Mouse (Mus musculus): ENCODE measurements around the gene Carm1. TPM values are rescaled to one million over a fixed set of nuclear protein-coding genes. Genes with fewer than 3 reads are reported as not detected.

The Carm1 gene
- polyA plus RNA-seq, 1 experiment, result 20.5 TPM

- Histone ChIP-seq H3K27ac (ENCODE audit: insufficient read depth, low read depth, low read length) (no peak overlapping the region), H3K4me3 (ENCODE audit: insufficient read depth, low read length) (no peak overlapping the region), H3K4me1 (ENCODE audit: control insufficient read depth, insufficient read depth, low read length) (peaks cover 6% of the 10 kb centered on the region)
- no peak for TF ChIP-seq CTCF (IDR thresholded peaks at IDR 0.05; ENCODE audit: low read depth, low read length)
- TF ChIP-seq POLR2A (IDR thresholded peaks at IDR 0.05; ENCODE audit: borderline replicate concordance, low read depth, low read length), result no peak
These were observed 8.6 kb downstream of the Carm1 start for GRCm38 (mm10) chr9:21555198-21555742.

GRCm38 (mm10) chr9:21556996-21557395 lies 10.3 kb downstream of the Carm1 start:
- Histone ChIP-seq H3K27ac (ENCODE audit: insufficient read depth, low read depth, low read length) (no peak overlapping the region), H3K4me3 (ENCODE audit: insufficient read depth, low read length) (no peak overlapping the region), H3K4me1 (ENCODE audit: control insufficient read depth, insufficient read depth, low read length) (no peaks in the 10 kb centered on the region; the same call in none of the 2 replicates)
- no peak for TF ChIP-seq POLR2A (IDR thresholded peaks at IDR 0.05; ENCODE audit: borderline replicate concordance, low read depth, low read length)
- no peak for TF ChIP-seq CTCF (IDR thresholded peaks at IDR 0.05; ENCODE audit: low read depth, low read length)

GRCm38 (mm10) chr9:21557556-21557955 lies 10.9 kb downstream of the Carm1 start:
- no peak overlapping the region for H3K4me3 ChIP-seq (ENCODE audit: insufficient read depth, low read length)
- no peaks in the 10 kb centered on the region; the same call in 1 of the 2 replicates for H3K4me1 ChIP-seq (ENCODE audit: control insufficient read depth, insufficient read depth, low read length)
- no peak for TF ChIP-seq POLR2A (IDR thresholded peaks at IDR 0.05; ENCODE audit: borderline replicate concordance, low read depth, low read length)
- TF ChIP-seq CTCF (IDR thresholded peaks at IDR 0.05; ENCODE audit: low read depth, low read length), result no peak
- H3K27ac ChIP-seq (ENCODE audit: insufficient read depth, low read depth, low read length), result no peak overlapping the region

- H3K4me1 ChIP-seq (ENCODE audit: control insufficient read depth, insufficient read depth, low read length), result no peaks in the 10 kb centered on the region; the same call in 1 of the 2 replicates
- no peak overlapping the region for H3K4me3 ChIP-seq (ENCODE audit: insufficient read depth, low read length)
- no peak overlapping the region for H3K27ac ChIP-seq (ENCODE audit: insufficient read depth, low read depth, low read length)
- TF ChIP-seq CTCF (IDR thresholded peaks at IDR 0.05; ENCODE audit: low read depth, low read length) (no peak), POLR2A (IDR thresholded peaks at IDR 0.05; ENCODE audit: borderline replicate concordance, low read depth, low read length) (no peak)
These were observed 11.7 kb downstream of the Carm1 start for GRCm38 (mm10) chr9:21558366-21558765.

GRCm38 (mm10) chr9:21559151-21559550 lies 12.5 kb downstream of the Carm1 start:
- Histone ChIP-seq H3K27ac (ENCODE audit: insufficient read depth, low read depth, low read length) (no peak overlapping the region), H3K4me1 (ENCODE audit: control insufficient read depth, insufficient read depth, low read length) (peaks cover under 1% of the 10 kb centered on the region), H3K4me3 (ENCODE audit: insufficient read depth, low read length) (no peak overlapping the region)
- TF ChIP-seq POLR2A (IDR thresholded peaks at IDR 0.05; ENCODE audit: borderline replicate concordance, low read depth, low read length) (no peak), CTCF (IDR thresholded peaks at IDR 0.05; ENCODE audit: low read depth, low read length) (no peak)

- no peak overlapping the region for H3K4me3 ChIP-seq (ENCODE audit: insufficient read depth, low read length)
- H3K27ac ChIP-seq (ENCODE audit: insufficient read depth, low read depth, low read length), result no peak overlapping the region
- no peak for TF ChIP-seq CTCF (IDR thresholded peaks at IDR 0.05; ENCODE audit: low read depth, low read length)
- TF ChIP-seq POLR2A (IDR thresholded peaks at IDR 0.05; ENCODE audit: borderline replicate concordance, low read depth, low read length), result no peak
- peaks cover 5% of the 10 kb centered on the region for H3K4me1 ChIP-seq (ENCODE audit: control insufficient read depth, insufficient read depth, low read length)
These were observed 17.7 kb downstream of the Carm1 start for GRCm38 (mm10) chr9:21564420-21564819.

- TF ChIP-seq POLR2A (IDR thresholded peaks at IDR 0.05; ENCODE audit: borderline replicate concordance, low read depth, low read length), result no peak
- no peak for TF ChIP-seq CTCF (IDR thresholded peaks at IDR 0.05; ENCODE audit: low read depth, low read length)
These were observed 18.4 kb downstream of the Carm1 start for GRCm38 (mm10) chr9:21565004-21565586.

GRCm38 (mm10) chr9:21566538-21566937 lies 19.8 kb downstream of the Carm1 start:
- TF ChIP-seq CTCF (IDR thresholded peaks at IDR 0.05; ENCODE audit: low read depth, low read length), result no peak
- no peak for TF ChIP-seq POLR2A (IDR thresholded peaks at IDR 0.05; ENCODE audit: borderline replicate concordance, low read depth, low read length)
- Histone ChIP-seq H3K4me3 (ENCODE audit: insufficient read depth, low read length) (no peak overlapping the region), H3K27ac (ENCODE audit: insufficient read depth, low read depth, low read length) (no peak overlapping the region), H3K4me1 (ENCODE audit: control insufficient read depth, insufficient read depth, low read length) (peaks cover 5% of the 10 kb centered on the region)

More at GRCm38 (mm10) chr9:21565004-21565586, 18.4 kb downstream of the Carm1 start:
- H3K4me3 ChIP-seq (ENCODE audit: insufficient read depth, low read length), result no peak overlapping the region
- no peak overlapping the region for H3K27ac ChIP-seq (ENCODE audit: insufficient read depth, low read depth, low read length)
- peaks cover 5% of the 10 kb centered on the region for H3K4me1 ChIP-seq (ENCODE audit: control insufficient read depth, insufficient read depth, low read length)

GRCm38 (mm10) chr9:21567051-21567450 lies 20.4 kb downstream of the Carm1 start:
- TF ChIP-seq POLR2A (IDR thresholded peaks at IDR 0.05; ENCODE audit: borderline replicate concordance, low read depth, low read length), result no peak
- TF ChIP-seq CTCF (IDR thresholded peaks at IDR 0.05; ENCODE audit: low read depth, low read length), result no peak
- H3K4me3 ChIP-seq (ENCODE audit: insufficient read depth, low read length), result no peak overlapping the region
- H3K4me1 ChIP-seq (ENCODE audit: control insufficient read depth, insufficient read depth, low read length), result peaks cover 5% of the 10 kb centered on the region
- no peak overlapping the region for H3K27ac ChIP-seq (ENCODE audit: insufficient read depth, low read depth, low read length)

GRCm38 (mm10) chr9:21568657-21569255 lies 22.1 kb downstream of the Carm1 start:
- Histone ChIP-seq H3K27ac (ENCODE audit: insufficient read depth, low read depth, low read length) (no peak overlapping the region), H3K4me3 (ENCODE audit: insufficient read depth, low read length) (no peak overlapping the region), H3K4me1 (ENCODE audit: control insufficient read depth, insufficient read depth, low read length) (peaks cover 5% of the 10 kb centered on the region)
- TF ChIP-seq POLR2A (IDR thresholded peaks at IDR 0.05; ENCODE audit: borderline replicate concordance, low read depth, low read length) (no peak), CTCF (IDR thresholded peaks at IDR 0.05; ENCODE audit: low read depth, low read length) (no peak)

Data from bone marrow macrophage, adult 2 months (primary cell).